Mouse (Mus musculus): ENCODE results near the gene Ltbp2. TPM values are rescaled to one million over a fixed set of nuclear protein-coding genes. Genes with fewer than 3 reads are reported as not detected.

The Ltbp2 gene
- polyA plus RNA-seq, 1 experiment from 2014 or later: 0.13 TPM

GRCm38 (mm10) chr12:84873434-84873833, 2.9 kb downstream of the Ltbp2 start:
- 3% methylated on average over 3 of the region's 3 CpGs for WGBS
- H3K4me1 ChIP-seq (replicated peaks): peaks cover 14% of the 10 kb centered on the region
- H3K4me3 ChIP-seq (replicated peaks): no peak overlapping the region
- H3K9me3 ChIP-seq: no peaks in the 10 kb centered on the region
- H3K36me3 ChIP-seq: no peaks in the 10 kb centered on the region
- no peak for ATAC-seq
- no peak overlapping the region for H3K9ac ChIP-seq (replicated peaks)
- H3K27ac ChIP-seq: no peak overlapping the region
- no peak overlapping the region for H3K4me2 ChIP-seq (replicated peaks)
- H3K27me3 ChIP-seq: peaks cover 53% of the 10 kb centered on the region

GRCm38 (mm10) chr12:84872310-84872709, 4.0 kb downstream of the Ltbp2 start:
- WGBS: 67% methylated on average over 2 of the region's 2 CpGs
- H3K4me2 ChIP-seq (replicated peaks): no peak overlapping the region
- H3K9ac ChIP-seq (replicated peaks): no peak overlapping the region
- H3K4me3 ChIP-seq (replicated peaks): no peak overlapping the region
- no peaks in the 10 kb centered on the region for H3K36me3 ChIP-seq
- H3K9me3 ChIP-seq: no peaks in the 10 kb centered on the region
- no peak for ATAC-seq
- H3K27me3 ChIP-seq: peaks cover 42% of the 10 kb centered on the region
- H3K27ac ChIP-seq: no peak overlapping the region
- H3K4me1 ChIP-seq (replicated peaks): peaks cover 14% of the 10 kb centered on the region

GRCm38 (mm10) chr12:84865431-84865830, 10.9 kb downstream of the Ltbp2 start:
- H3K27me3 ChIP-seq: no peaks in the 10 kb centered on the region
- 84% methylated on average over 9 of the region's 9 CpGs for WGBS

GRCm38 (mm10) chr12:84864801-84865200, 11.5 kb downstream of the Ltbp2 start:
- no peak overlapping the region for H3K27ac ChIP-seq
- H3K4me3 ChIP-seq (replicated peaks): no peak overlapping the region
- H3K4me2 ChIP-seq (replicated peaks): no peak overlapping the region
- WGBS: 77% methylated on average over 7 of the region's 7 CpGs
- H3K9ac ChIP-seq (replicated peaks): no peak overlapping the region
- H3K9me3 ChIP-seq: no peaks in the 10 kb centered on the region
- no peaks in the 10 kb centered on the region for H3K4me1 ChIP-seq (replicated peaks)
- no peak for ATAC-seq
- H3K36me3 ChIP-seq: no peaks in the 10 kb centered on the region
- H3K27me3 ChIP-seq: no peaks in the 10 kb centered on the region

More at GRCm38 (mm10) chr12:84865431-84865830, 10.9 kb downstream of the Ltbp2 start:
- Histone ChIP-seq H3K4me3 (replicated peaks) (no peak overlapping the region), H3K27ac (no peak overlapping the region), H3K4me2 (replicated peaks) (no peak overlapping the region), H3K36me3 (no peaks in the 10 kb centered on the region), H3K4me1 (replicated peaks) (no peaks in the 10 kb centered on the region), H3K9ac (replicated peaks) (no peak overlapping the region), H3K9me3 (no peaks in the 10 kb centered on the region)
- no peak for ATAC-seq

GRCm38 (mm10) chr12:84863196-84863595, 13.1 kb downstream of the Ltbp2 start:
- Histone ChIP-seq H3K4me2 (replicated peaks) (no peak overlapping the region), H3K9ac (replicated peaks) (no peak overlapping the region), H3K4me3 (replicated peaks) (no peak overlapping the region), H3K27me3 (no peaks in the 10 kb centered on the region), H3K4me1 (replicated peaks) (no peaks in the 10 kb centered on the region), H3K36me3 (no peaks in the 10 kb centered on the region), H3K27ac (no peak overlapping the region), H3K9me3 (no peaks in the 10 kb centered on the region)
- no peak for ATAC-seq
- 84% methylated on average over 5 of the region's 5 CpGs for whole genome bisulfite sequencing

- 89% methylated on average over 14 of the region's 14 CpGs for WGBS
- no peak overlapping the region for H3K4me2 ChIP-seq (replicated peaks)
- H3K4me3 ChIP-seq (replicated peaks): no peak overlapping the region
- no peak for ATAC-seq
- H3K4me1 ChIP-seq (replicated peaks): no peaks in the 10 kb centered on the region
- H3K27me3 ChIP-seq: no peaks in the 10 kb centered on the region
- no peaks in the 10 kb centered on the region for H3K9me3 ChIP-seq
- no peak overlapping the region for H3K27ac ChIP-seq
- H3K36me3 ChIP-seq: no peaks in the 10 kb centered on the region
- no peak overlapping the region for H3K9ac ChIP-seq (replicated peaks)
Observed at GRCm38 (mm10) chr12:84862136-84862910, 14.0 kb downstream of the Ltbp2 start.

- Histone ChIP-seq H3K9ac (replicated peaks) (no peak overlapping the region), H3K27ac (no peak overlapping the region), H3K4me1 (replicated peaks) (no peaks in the 10 kb centered on the region), H3K36me3 (no peaks in the 10 kb centered on the region), H3K4me3 (replicated peaks) (no peak overlapping the region), H3K27me3 (no peaks in the 10 kb centered on the region), H3K4me2 (replicated peaks) (no peak overlapping the region), H3K9me3 (no peaks in the 10 kb centered on the region)
- 69% methylated on average over 17 of the region's 17 CpGs for WGBS
- no peak for ATAC-seq
Observed at GRCm38 (mm10) chr12:84858149-84859113, 17.9 kb downstream of the Ltbp2 start.

- Histone ChIP-seq H3K4me1 (replicated peaks) (no peaks in the 10 kb centered on the region), H3K4me3 (replicated peaks) (no peak overlapping the region), H3K9me3 (no peaks in the 10 kb centered on the region), H3K27ac (no peak overlapping the region), H3K36me3 (no peaks in the 10 kb centered on the region), H3K4me2 (replicated peaks) (no peak overlapping the region), H3K27me3 (no peaks in the 10 kb centered on the region), H3K9ac (replicated peaks) (no peak overlapping the region)
- no peak for ATAC-seq
- 69% methylated on average over 4 of the region's 4 CpGs for WGBS
Observed at GRCm38 (mm10) chr12:84857706-84858105, 18.6 kb downstream of the Ltbp2 start.

- no peak overlapping the region for H3K27ac ChIP-seq
- H3K9me3 ChIP-seq: no peaks in the 10 kb centered on the region
- H3K4me2 ChIP-seq (replicated peaks): no peak overlapping the region
- 86% methylated on average over 8 of the region's 8 CpGs for WGBS
- H3K36me3 ChIP-seq: no peaks in the 10 kb centered on the region
- no peak overlapping the region for H3K9ac ChIP-seq (replicated peaks)
- no peaks in the 10 kb centered on the region for H3K27me3 ChIP-seq
- no peak overlapping the region for H3K4me3 ChIP-seq (replicated peaks)
- no peak for ATAC-seq
- H3K4me1 ChIP-seq (replicated peaks): 0 out of 2 replicates have a peak, but pooled peaks cover under 1% of the 10 kb centered on the region
Observed at GRCm38 (mm10) chr12:84856532-84856931, 19.8 kb downstream of the Ltbp2 start.

- no peak overlapping the region for H3K4me2 ChIP-seq (replicated peaks)
- H3K27me3 ChIP-seq: no peaks in the 10 kb centered on the region
- H3K4me1 ChIP-seq (replicated peaks): 0 out of 2 replicates have a peak, but pooled peaks cover 4% of the 10 kb centered on the region
- no peaks in the 10 kb centered on the region for H3K36me3 ChIP-seq
- no peaks in the 10 kb centered on the region for H3K9me3 ChIP-seq
- H3K27ac ChIP-seq: no peak overlapping the region
- H3K4me3 ChIP-seq (replicated peaks): no peak overlapping the region
- no peak overlapping the region for H3K9ac ChIP-seq (replicated peaks)
- 90% methylated on average over 4 of the region's 4 CpGs for WGBS
- no peak for ATAC-seq
Observed at GRCm38 (mm10) chr12:84855084-84855625, 21.2 kb downstream of the Ltbp2 start.

- no peak overlapping the region for H3K9ac ChIP-seq (replicated peaks)
- no peak for ATAC-seq
- H3K4me2 ChIP-seq (replicated peaks): no peak overlapping the region
- 88% methylated on average over 4 of the region's 4 CpGs for WGBS
- H3K27me3 ChIP-seq: no peaks in the 10 kb centered on the region
- 0 out of 2 replicates have a peak, but pooled peaks cover 4% of the 10 kb centered on the region for H3K4me1 ChIP-seq (replicated peaks)
- H3K9me3 ChIP-seq: no peaks in the 10 kb centered on the region
- H3K27ac ChIP-seq: no peak overlapping the region
- no peak overlapping the region for H3K4me3 ChIP-seq (replicated peaks)
- no peaks in the 10 kb centered on the region for H3K36me3 ChIP-seq
Observed at GRCm38 (mm10) chr12:84854392-84855033, 21.8 kb downstream of the Ltbp2 start.
